Mouse (Mus musculus) stomach, postnatal 0 days (tissue): Measurements from ENCODE around the gene Fdps. TPM values are rescaled to one million over a fixed set of nuclear protein-coding genes. Genes with fewer than 3 reads are reported as not detected.
A peak's percentile ranks its signal among the peaks of the same experiment; 100 is the strongest.

Experiments
- ATAC-seq: fragments of 200-750 bp; cut with Nextera tagmentation; 2 replicates; pipeline ENCODE4 v1.8.0; 2017; ENCODE audit not compliant: low FRiP score, low TSS enrichment
- DNase-seq: peaks from one replicate; pipeline ENCODE4 v3.0.0-alpha.2; 2016; ENCODE audit warnings: low spot score
- H3K27ac ChIP-seq: fragments of 300-500 bp; sonication (generic); replicated peaks from 2 replicates; pipeline ENCODE4 v1.5.1; 2014; ENCODE audit warnings: mild to moderate bottlenecking, control low read depth
- H3K27me3 ChIP-seq: fragments of 300-500 bp; sonication (generic); 2 replicates; pipeline ENCODE4 v1.6.1; 2014; ENCODE audit warnings: low read length; ENCODE audit not compliant: control insufficient read depth, insufficient read depth
- H3K36me3 ChIP-seq: fragments of 300-500 bp; sonication (generic); 2 replicates; pipeline ENCODE4 v1.6.1; 2014; ENCODE audit warnings: low read length, mixed read lengths; ENCODE audit not compliant: control insufficient read depth, insufficient read depth
- H3K4me1 ChIP-seq: fragments of 300-500 bp; sonication (generic); replicated peaks from 2 replicates; pipeline ENCODE4 v1.6.1; 2014; ENCODE audit warnings: antibody characterized with exemption; ENCODE audit not compliant: control insufficient read depth, insufficient read depth
- H3K4me2 ChIP-seq: fragments of 300-500 bp; sonication (generic); replicated peaks from 2 replicates; pipeline ENCODE4 v1.6.1; 2014; ENCODE audit warnings: low read depth, mild to moderate bottlenecking, control low read depth, moderate library complexity
- H3K4me3 ChIP-seq: fragments of 300-500 bp; sonication (generic); 2 replicates; pipeline ENCODE4 v1.5.1; 2014; ENCODE audit warnings: low read depth, low read length, control low read depth
- H3K9ac ChIP-seq: fragments of 300-500 bp; sonication (generic); 2 replicates; pipeline ENCODE4 v1.6.1; 2014; ENCODE audit warnings: mild to moderate bottlenecking, low read length, control low read depth, mixed read lengths
- H3K9me3 ChIP-seq: fragments of 300-500 bp; sonication (generic); 2 replicates; pipeline ENCODE4 v1.6.1; 2016; ENCODE audit warnings: low read length; ENCODE audit not compliant: control insufficient read depth
- CTCF ChIP-seq: IDR thresholded peaks from 2 replicates; pipeline ENCODE4 v1.5.1; 2016; ENCODE audit warnings: antibody characterized with exemption, low read depth, mild to moderate bottlenecking, moderate library complexity
- EP300 ChIP-seq: optimal IDR thresholded peaks from 2 replicates; pipeline ENCODE3; 2016; ENCODE audit warnings: antibody characterized with exemption
- WGBS: fragments of 180-500 bp; shearing (Covaris S2); extraction: QIAGEN DNeasy Blood & Tissue Kit; methylation state at CpG from one replicate; pipeline ENCODE4 v1.1.7; 2014; 5-methylcytosine and 5-hydroxymethylcytosine counted together
- polyA plus RNA-seq: library from polyadenylated mRNA; unstranded; fragments of >200 nt; fragmentation: Nextera tagmentation; extraction: Ambion mirVana; gene quantifications from 2 replicates; pipeline ENCODE4 v1.2.1, GENCODE M21; 2015

Gene Fdps
- polyA plus RNA-seq, 1 experiment from 2014 or later = 372 TPM

DNA sequence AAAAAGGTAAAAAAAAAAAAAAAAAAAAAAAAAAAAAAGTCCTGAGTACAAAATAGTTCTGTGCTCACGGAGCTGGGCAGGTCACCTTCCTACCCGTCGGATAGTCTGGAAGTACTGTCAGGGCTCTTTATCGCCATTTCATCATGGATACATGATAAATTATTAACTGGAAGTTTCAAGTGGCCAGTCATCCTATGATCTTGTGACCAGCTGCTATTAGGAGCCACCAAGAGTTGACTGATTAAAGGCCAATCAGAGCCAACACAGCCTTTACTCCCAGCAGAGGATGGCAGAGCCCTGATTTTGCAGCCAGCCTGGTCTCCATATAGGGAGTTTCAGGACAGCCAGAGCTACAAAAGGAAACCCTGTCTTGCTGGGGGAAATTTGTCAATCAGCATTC, 11.3 kb upstream of the Fdps start:
- WGBS = 72% methylated on average over 4 of the region's 4 CpGs
- DNase-seq = no peak

DNA sequence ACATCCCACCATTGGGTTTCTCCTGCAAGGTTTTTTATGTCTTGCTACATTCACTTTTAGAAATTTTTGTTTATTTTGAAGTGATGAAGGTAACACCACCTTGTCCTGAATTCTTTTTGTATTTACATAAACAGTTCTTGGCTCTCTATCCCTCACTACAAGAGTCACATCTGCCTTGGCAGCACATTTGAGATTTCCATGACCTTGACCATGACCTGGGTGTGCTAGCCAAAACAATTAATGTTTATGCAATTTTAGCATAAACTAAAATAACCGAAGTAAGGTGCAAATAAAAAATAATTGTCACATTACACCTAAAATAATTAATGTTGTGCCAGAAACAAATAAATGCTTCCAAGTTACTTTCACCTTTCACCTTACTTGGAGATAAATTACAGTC, 6.4 kb upstream of the Fdps start:
- 45% methylated on average over 1 of the region's 1 CpGs for WGBS
- TF ChIP-seq EP300 (no peak), CTCF (no peak)
- no peak for DNase-seq
- no peaks in the 10 kb centered on the region for H3K27me3 ChIP-seq
- no peaks in the 10 kb centered on the region for H3K9me3 ChIP-seq
- H3K4me3 ChIP-seq = no peak overlapping the region
- no peak overlapping the region for H3K4me2 ChIP-seq
- no peak for ATAC-seq
- H3K27ac ChIP-seq = no peak overlapping the region
- H3K9ac ChIP-seq = no peak overlapping the region
- no peaks in the 10 kb centered on the region for H3K4me1 ChIP-seq
- H3K36me3 ChIP-seq = no peaks in the 10 kb centered on the region

More for the DNA sequence above, 11.3 kb upstream of the Fdps start:
- Histone ChIP-seq H3K4me3 (no peak overlapping the region), H3K9ac (no peak overlapping the region), H3K27me3 (no peaks in the 10 kb centered on the region), H3K27ac (no peak overlapping the region), H3K4me2 (no peak overlapping the region), H3K9me3 (no peaks in the 10 kb centered on the region), H3K36me3 (no peaks in the 10 kb centered on the region), H3K4me1 (no peaks in the 10 kb centered on the region)
- no peak for ATAC-seq
- TF ChIP-seq EP300 (no peak), CTCF (no peak)

GRCm38 (mm10) chr3:89107545-89107944, 5.8 kb upstream of the Fdps start:
- Histone ChIP-seq H3K36me3 (no peaks in the 10 kb centered on the region), H3K4me3 (no peak overlapping the region), H3K9ac (no peak overlapping the region), H3K27me3 (no peaks in the 10 kb centered on the region), H3K9me3 (no peaks in the 10 kb centered on the region), H3K27ac (0 out of 2 replicates have a peak overlapping the region, but pooled peaks have one; percentile 5), H3K4me1 (no peaks in the 10 kb centered on the region), H3K4me2 (no peak overlapping the region)
- ATAC-seq (no peak; the same call in 1 of the 2 replicates), DNase-seq (no peak)
- no peak for TF ChIP-seq EP300
- TF ChIP-seq CTCF = no peak
- 35% methylated on average over 3 of the region's 3 CpGs for WGBS

GRCm38 (mm10) chr3:89106881-89107280, 5.1 kb upstream of the Fdps start:
- no peaks in the 10 kb centered on the region for H3K9me3 ChIP-seq
- no peak overlapping the region for H3K9ac ChIP-seq
- no peak for DNase-seq
- H3K27ac ChIP-seq = no peak overlapping the region
- H3K27me3 ChIP-seq = no peaks in the 10 kb centered on the region
- H3K4me1 ChIP-seq = no peaks in the 10 kb centered on the region
- no peak for ATAC-seq
- H3K36me3 ChIP-seq = no peaks in the 10 kb centered on the region
- TF ChIP-seq EP300 = no peak
- TF ChIP-seq CTCF = no peak
- H3K4me2 ChIP-seq = no peak overlapping the region
- no peak overlapping the region for H3K4me3 ChIP-seq

- Histone ChIP-seq H3K4me2 (no peak overlapping the region), H3K9me3 (no peaks in the 10 kb centered on the region), H3K4me1 (peaks cover 2% of the 10 kb centered on the region; the same call in 1 of the 2 replicates), H3K9ac (no peak overlapping the region), H3K27me3 (no peaks in the 10 kb centered on the region), H3K4me3 (no peak overlapping the region), H3K27ac (peak overlapping the region; percentile 69), H3K36me3 (peaks cover 4% of the 10 kb centered on the region; the same call in 1 of the 2 replicates)
- DNase-seq (peak; percentile 53), ATAC-seq (peak; percentile 43; the same call in 1 of the 2 replicates)
- WGBS = 43% methylated on average over 4 of the region's 4 CpGs
- TF ChIP-seq CTCF (no peak), EP300 (no peak)
These were observed 1.5 kb upstream of the Fdps start for GRCm38 (mm10) chr3:89103291-89103595.

GRCm38 (mm10) chr3:89102495-89103290, 934 bp upstream of the Fdps start:
- ATAC-seq = no peak
- Histone ChIP-seq H3K9ac (no peak overlapping the region), H3K36me3 (peaks cover 7% of the 10 kb centered on the region; the same call in 1 of the 2 replicates), H3K27ac (peak overlapping the region; percentile 69), H3K9me3 (no peaks in the 10 kb centered on the region), H3K4me3 (peak overlapping the region; percentile 60; the same call in 1 of the 2 replicates), H3K4me1 (peaks cover 2% of the 10 kb centered on the region; the same call in 1 of the 2 replicates), H3K4me2 (peak overlapping the region; percentile 44), H3K27me3 (no peaks in the 10 kb centered on the region)
- 48% methylated on average over 12 of the region's 12 CpGs for WGBS
- DNase-seq = no peak
- TF ChIP-seq EP300 (no peak), CTCF (no peak)
